Mouse (Mus musculus) cerebellum, adult 2 months (tissue): ENCODE results near the gene Krtap6-2.

Source experiments
- CTCF ChIP-seq: fragments of 200-500 bp; IDR thresholded peaks from 2 replicates; pipeline ENCODE4 v1.5.1; 2011; ENCODE audit warnings: low read depth, mild to moderate bottlenecking, control low read depth, low read length, moderate library complexity, borderline replicate concordance; ENCODE audit not compliant: insufficient read depth
- POLR2A ChIP-seq: fragments of 200-500 bp; IDR thresholded peaks from 2 replicates; pipeline ENCODE4 v1.6.1; 2011; ENCODE audit warnings: low read length, control low read depth, borderline replicate concordance; ENCODE audit not compliant: insufficient read depth

GRCm38 (mm10) chr16:89410345-89411068 is 9.4 kb downstream of the Krtap6-2 start:
- no peak for TF ChIP-seq CTCF
- no peak for TF ChIP-seq POLR2A
